Mouse (Mus musculus): Measurements from ENCODE around the gene Tial1.

DNA sequence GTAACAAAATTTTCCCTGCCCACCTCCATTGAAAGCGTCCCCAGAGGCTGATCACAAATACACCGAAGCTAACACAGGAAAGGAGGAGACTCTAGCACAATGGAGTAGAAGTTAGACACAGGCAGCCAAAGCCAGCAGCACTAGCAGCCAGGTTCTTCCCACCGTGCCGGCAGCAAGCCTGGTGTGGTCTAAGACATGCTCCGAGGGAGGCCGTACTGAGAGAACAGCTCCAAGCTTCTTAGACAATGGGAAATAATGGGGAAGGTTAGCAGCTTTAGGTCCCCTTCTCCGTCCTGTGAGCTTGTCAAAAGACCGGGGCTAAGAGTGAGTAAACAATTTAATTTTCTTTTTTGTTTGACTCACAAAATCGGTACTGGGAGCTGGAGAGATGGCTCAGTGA is 41.8 kb downstream of the Tial1 start:
- TF ChIP-seq EP300 (IDR thresholded peaks at IDR 0.05): no peak
- no peak for TF ChIP-seq CTCF (IDR thresholded peaks at IDR 0.05)

Data from lung, postnatal 0 days (tissue).